Mouse (Mus musculus): ENCODE data around the gene Upk2. TPM values are rescaled to one million over a fixed set of nuclear protein-coding genes. Genes with fewer than 3 reads are reported as not detected.
A peak's percentile ranks its signal among the peaks of the same experiment; 100 is the strongest.

Gene Upk2
- polyA plus RNA-seq, 1 experiment from 2014 or later: 2.5 TPM

DNA sequence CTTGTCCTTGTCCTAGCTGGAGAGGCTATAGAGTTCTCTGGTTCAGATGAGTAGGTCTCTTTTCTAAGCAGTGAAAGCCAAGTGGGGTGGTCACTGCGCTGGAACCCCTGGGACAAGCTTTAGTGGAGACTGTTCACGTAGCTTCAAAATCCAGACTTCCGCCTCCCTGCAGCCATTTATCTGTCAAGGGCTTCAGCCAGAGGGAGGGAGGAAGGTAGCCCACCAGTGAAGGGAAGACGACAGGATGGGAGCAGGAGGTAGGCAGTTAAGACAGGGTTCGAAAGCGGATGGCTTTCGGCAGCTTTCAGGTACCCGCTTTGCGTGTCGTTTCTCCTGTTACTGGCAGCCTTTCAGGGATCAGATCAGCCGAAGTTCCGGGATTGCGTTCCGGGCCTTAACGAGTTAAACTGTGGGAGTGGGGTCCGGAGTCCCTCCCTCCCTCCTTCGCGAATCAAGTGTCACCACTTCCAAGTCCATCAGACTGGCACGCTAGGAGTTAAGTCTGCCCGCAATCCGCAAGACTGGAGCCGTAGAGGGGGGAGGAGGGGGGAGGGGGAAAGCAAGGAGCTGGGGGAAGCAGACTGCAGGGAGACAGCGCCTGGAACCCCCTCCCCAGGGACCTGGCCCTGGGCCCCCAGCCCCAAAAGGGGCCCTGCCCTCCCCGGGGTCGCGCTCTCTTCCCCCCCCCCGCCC, 23.6 kb upstream of the Upk2 start:
- H3K4me1 ChIP-seq: peaks cover 32% of the 10 kb centered on the region
- peak overlapping the region; percentile 99 for H3K27ac ChIP-seq
- WGBS: 0% methylated on average over 25 of the region's 27 CpGs
- H3K4me2 ChIP-seq: peak overlapping the region; percentile 95
- peak; percentile 65 for ATAC-seq (replicated peaks; ENCODE audit: low FRiP score)
- no peaks in the 10 kb centered on the region for H3K36me3 ChIP-seq
- no peaks in the 10 kb centered on the region for H3K9me3 ChIP-seq (replicated peaks)
- peak overlapping the region; percentile 80 for H3K4me3 ChIP-seq (replicated peaks)
- no peaks in the 10 kb centered on the region for H3K27me3 ChIP-seq
- H3K9ac ChIP-seq: peak overlapping the region; percentile 87

GRCm38 (mm10) chr9:44477339-44478228, 22.8 kb upstream of the Upk2 start:
- Histone ChIP-seq H3K9ac (peak overlapping the region; percentile 87), H3K27ac (peak overlapping the region; percentile 99), H3K9me3 (replicated peaks) (no peaks in the 10 kb centered on the region), H3K4me1 (peaks cover 32% of the 10 kb centered on the region), H3K4me3 (replicated peaks) (peak overlapping the region; percentile 80), H3K36me3 (no peaks in the 10 kb centered on the region), H3K4me2 (peak overlapping the region; percentile 95), H3K27me3 (no peaks in the 10 kb centered on the region)
- ATAC-seq (replicated peaks; ENCODE audit: low FRiP score): no peak
- WGBS: 6% methylated on average over 24 of the region's 24 CpGs

- no peak overlapping the region for H3K4me2 ChIP-seq
- no peak for ATAC-seq (replicated peaks; ENCODE audit: low FRiP score)
- no peaks in the 10 kb centered on the region for H3K27me3 ChIP-seq
- H3K4me1 ChIP-seq: peaks cover 27% of the 10 kb centered on the region
- no peaks in the 10 kb centered on the region for H3K9me3 ChIP-seq (replicated peaks)
- H3K4me3 ChIP-seq (replicated peaks): no peak overlapping the region
- no peak overlapping the region for H3K27ac ChIP-seq
- no peak overlapping the region for H3K9ac ChIP-seq
- no peaks in the 10 kb centered on the region for H3K36me3 ChIP-seq
- WGBS: 92% methylated on average over 3 of the region's 3 CpGs
Measured at GRCm38 (mm10) chr9:44475936-44476335, 21.2 kb upstream of the Upk2 start.

DNA sequence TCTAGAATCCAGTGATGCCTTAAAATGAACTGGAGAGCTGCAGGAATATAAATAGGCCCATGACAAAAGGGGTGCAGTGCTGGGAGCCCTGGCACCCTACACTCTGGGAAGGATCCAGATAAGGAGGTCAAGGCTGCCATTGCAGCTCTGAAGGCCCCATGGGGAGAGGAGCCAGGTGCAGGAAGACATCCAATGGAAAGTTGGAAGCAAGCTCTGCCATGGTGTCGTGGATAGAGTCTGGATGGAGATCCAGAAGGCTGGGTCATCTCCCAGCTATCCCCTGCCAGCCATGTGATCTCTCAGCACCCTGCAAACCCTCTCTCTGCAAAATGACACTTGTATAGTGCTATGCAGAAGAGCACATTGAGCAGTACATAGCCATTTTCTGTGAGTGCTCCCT, 19.6 kb upstream of the Upk2 start:
- Histone ChIP-seq H3K4me1 (peaks cover 14% of the 10 kb centered on the region), H3K27ac (no peak overlapping the region), H3K36me3 (no peaks in the 10 kb centered on the region), H3K9me3 (replicated peaks) (no peaks in the 10 kb centered on the region), H3K27me3 (no peaks in the 10 kb centered on the region), H3K4me3 (replicated peaks) (no peak overlapping the region), H3K4me2 (no peak overlapping the region), H3K9ac (0 out of 2 replicates have a peak overlapping the region, but pooled peaks have one; percentile 4)
- 30% methylated on average over 1 of the region's 1 CpGs for WGBS
- no peak for ATAC-seq (replicated peaks; ENCODE audit: low FRiP score)

GRCm38 (mm10) chr9:44473184-44473583, 18.4 kb upstream of the Upk2 start:
- WGBS: 70% methylated on average over 3 of the region's 3 CpGs
- H3K27me3 ChIP-seq: no peaks in the 10 kb centered on the region
- peaks cover 11% of the 10 kb centered on the region for H3K4me1 ChIP-seq
- no peak for ATAC-seq (replicated peaks; ENCODE audit: low FRiP score)
- H3K4me3 ChIP-seq (replicated peaks): no peak overlapping the region
- no peak overlapping the region for H3K9ac ChIP-seq
- no peak overlapping the region for H3K27ac ChIP-seq
- H3K36me3 ChIP-seq: no peaks in the 10 kb centered on the region
- H3K9me3 ChIP-seq (replicated peaks): no peaks in the 10 kb centered on the region
- H3K4me2 ChIP-seq: no peak overlapping the region

DNA sequence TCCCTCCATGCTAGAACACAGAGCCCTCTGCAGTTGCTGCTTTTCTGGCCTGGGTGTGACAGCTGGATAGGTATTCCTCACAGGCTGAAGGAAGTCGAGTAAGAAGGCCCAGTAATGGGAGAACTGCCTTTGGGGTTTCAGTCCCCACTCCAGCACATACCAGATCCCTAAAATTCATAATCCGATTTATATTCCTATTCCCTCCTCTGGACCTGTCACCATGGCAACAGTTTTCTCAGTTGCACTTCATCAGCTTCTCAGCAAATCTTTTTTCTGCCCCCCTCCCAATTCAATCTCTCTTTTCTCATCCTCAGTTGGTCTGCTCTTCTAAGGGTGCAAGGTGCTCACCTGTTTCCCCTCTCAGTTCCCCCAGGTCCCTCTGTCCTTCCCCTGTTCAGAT, 14.0 kb upstream of the Upk2 start:
- no peaks in the 10 kb centered on the region for H3K36me3 ChIP-seq
- H3K9ac ChIP-seq: no peak overlapping the region
- no peak overlapping the region for H3K27ac ChIP-seq
- 67% methylated on average over 2 of the region's 2 CpGs for WGBS
- no peaks in the 10 kb centered on the region for H3K4me1 ChIP-seq
- ATAC-seq (replicated peaks; ENCODE audit: low FRiP score): no peak
- H3K27me3 ChIP-seq: no peaks in the 10 kb centered on the region
- H3K4me3 ChIP-seq (replicated peaks): no peak overlapping the region
- no peaks in the 10 kb centered on the region for H3K9me3 ChIP-seq (replicated peaks)
- no peak overlapping the region for H3K4me2 ChIP-seq

- Histone ChIP-seq H3K9me3 (replicated peaks) (no peaks in the 10 kb centered on the region), H3K4me3 (replicated peaks) (no peak overlapping the region), H3K27ac (no peak overlapping the region), H3K36me3 (no peaks in the 10 kb centered on the region), H3K9ac (no peak overlapping the region), H3K4me1 (no peaks in the 10 kb centered on the region), H3K27me3 (no peaks in the 10 kb centered on the region), H3K4me2 (no peak overlapping the region)
- 50% methylated on average over 7 of the region's 7 CpGs for WGBS
- no peak for ATAC-seq (replicated peaks; ENCODE audit: low FRiP score)
Measured at GRCm38 (mm10) chr9:44468224-44468623, 13.4 kb upstream of the Upk2 start.

DNA sequence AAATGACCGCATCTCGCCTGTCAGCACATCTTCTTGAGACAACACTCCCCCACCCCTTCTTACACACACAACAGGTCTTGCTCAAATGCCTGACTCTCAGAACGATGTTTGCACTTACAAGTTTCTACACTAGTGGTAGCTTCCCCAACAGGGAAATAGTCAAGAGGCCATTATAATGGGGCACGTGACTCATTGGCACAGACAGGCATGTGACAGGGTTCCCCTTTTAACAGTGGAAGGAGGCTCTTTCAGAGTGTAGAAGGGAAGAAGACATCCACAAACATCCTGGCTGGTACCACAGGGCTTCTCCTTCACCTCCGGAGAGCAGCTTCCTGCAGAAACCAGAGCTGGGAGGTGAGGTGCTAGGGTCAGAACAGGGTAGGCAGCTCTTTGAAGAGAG, 7.2 kb upstream of the Upk2 start:
- no peak for ATAC-seq (replicated peaks; ENCODE audit: low FRiP score)
- Histone ChIP-seq H3K4me2 (no peak overlapping the region), H3K9ac (no peak overlapping the region), H3K36me3 (no peaks in the 10 kb centered on the region), H3K27me3 (peaks cover 11% of the 10 kb centered on the region; the same call in 1 of the 2 replicates), H3K9me3 (replicated peaks) (no peaks in the 10 kb centered on the region), H3K27ac (no peak overlapping the region), H3K4me3 (replicated peaks) (no peak overlapping the region), H3K4me1 (no peaks in the 10 kb centered on the region)
- WGBS: 79% methylated on average over 5 of the region's 5 CpGs

DNA sequence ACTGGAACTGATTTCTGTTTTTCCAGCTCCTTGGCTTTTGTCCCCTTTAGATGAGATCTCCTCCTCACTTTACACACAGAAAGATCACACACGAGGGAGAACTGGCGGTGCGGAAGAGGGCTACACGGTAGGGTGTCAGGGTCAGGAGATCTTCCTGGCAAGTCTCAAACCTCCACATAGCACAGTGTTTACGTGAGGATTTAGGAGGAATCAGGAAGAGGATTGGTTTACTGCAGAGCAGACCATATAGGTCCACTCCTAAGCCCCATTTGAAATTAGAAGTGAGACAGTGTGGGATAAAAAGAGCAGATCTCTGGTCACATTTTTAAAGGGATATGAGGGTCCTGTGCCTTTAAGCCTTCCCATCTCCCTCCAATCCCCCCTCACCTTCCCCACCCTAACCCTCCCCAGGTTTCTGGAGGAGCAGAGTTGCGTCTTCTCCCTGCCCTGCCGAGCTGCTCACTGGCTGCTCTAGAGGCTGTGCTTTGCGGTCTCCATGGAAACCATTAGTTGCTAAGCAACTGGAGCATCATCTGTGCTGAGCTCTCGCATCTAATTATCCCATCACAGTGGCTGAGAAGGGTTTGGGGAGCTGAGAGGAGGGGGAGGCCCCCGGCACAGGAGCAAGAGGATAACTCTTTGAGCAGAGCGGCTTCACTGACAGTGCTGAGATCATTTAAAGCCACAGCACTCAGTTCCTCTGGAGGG, 2.4 kb upstream of the Upk2 start:
- Histone ChIP-seq H3K4me3 (replicated peaks) (no peak overlapping the region), H3K9me3 (replicated peaks) (no peaks in the 10 kb centered on the region), H3K27ac (no peak overlapping the region), H3K4me1 (peaks cover 14% of the 10 kb centered on the region), H3K4me2 (no peak overlapping the region), H3K9ac (no peak overlapping the region), H3K36me3 (no peaks in the 10 kb centered on the region), H3K27me3 (peaks cover 38% of the 10 kb centered on the region)
- 2% methylated on average over 11 of the region's 11 CpGs for WGBS
- ATAC-seq (replicated peaks; ENCODE audit: low FRiP score): 0 out of 2 replicates have a peak, but pooled peaks have one; percentile 12

DNA sequence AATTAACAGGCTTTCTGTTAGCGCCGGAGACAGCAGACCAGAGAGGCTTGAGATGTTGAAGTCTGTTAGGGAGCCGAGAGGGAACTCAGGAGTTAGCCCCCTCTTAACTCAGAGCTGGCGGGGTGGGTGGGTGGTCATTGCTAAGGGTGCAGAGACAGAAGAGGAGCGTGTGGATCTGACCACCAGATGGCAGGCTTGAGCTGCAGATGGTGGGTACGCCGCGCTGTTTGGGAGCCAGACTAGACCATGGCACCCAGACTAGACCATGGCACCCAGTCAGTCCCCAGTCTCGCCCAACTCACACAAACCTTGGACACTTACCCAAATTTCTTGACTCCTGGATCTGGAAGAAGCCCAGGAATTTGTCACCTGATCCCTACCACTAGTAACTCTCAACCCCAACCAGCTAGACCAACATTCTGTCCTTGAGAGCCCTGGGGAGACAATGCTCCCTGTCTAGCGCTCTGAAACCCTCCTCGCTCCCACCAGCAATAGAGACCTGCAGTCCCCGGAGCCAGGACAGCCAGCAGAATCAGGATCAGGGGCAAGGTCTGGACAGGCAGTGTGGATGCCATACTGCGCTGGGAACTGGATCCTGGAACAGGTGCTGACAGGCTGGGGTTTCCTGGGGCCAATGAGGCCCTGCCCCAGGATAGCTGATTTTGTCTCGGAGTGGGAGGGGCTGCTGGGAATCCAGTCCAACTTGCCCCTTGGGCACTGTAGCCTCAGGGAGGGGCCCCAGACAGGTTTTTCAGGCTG, 465 bp downstream of the Upk2 start:
- H3K27me3 ChIP-seq: peaks cover 38% of the 10 kb centered on the region
- H3K9me3 ChIP-seq (replicated peaks): no peaks in the 10 kb centered on the region
- no peaks in the 10 kb centered on the region for H3K36me3 ChIP-seq
- peak; percentile 82 for ATAC-seq (replicated peaks; ENCODE audit: low FRiP score)
- peaks cover 14% of the 10 kb centered on the region for H3K4me1 ChIP-seq
- 10% methylated on average over 14 of the region's 14 CpGs for WGBS
- H3K4me2 ChIP-seq: peak overlapping the region; percentile 40
- H3K27ac ChIP-seq: no peak overlapping the region
- H3K4me3 ChIP-seq (replicated peaks): 0 out of 2 replicates have a peak overlapping the region, but pooled peaks have one; percentile 7
- H3K9ac ChIP-seq: no peak overlapping the region

- no peak for ATAC-seq (replicated peaks; ENCODE audit: low FRiP score)
- no peaks in the 10 kb centered on the region for H3K36me3 ChIP-seq
- H3K4me1 ChIP-seq: peaks cover 14% of the 10 kb centered on the region
- H3K9ac ChIP-seq: no peak overlapping the region
- peaks cover 22% of the 10 kb centered on the region for H3K27me3 ChIP-seq
- no peak overlapping the region for H3K4me2 ChIP-seq
- no peak overlapping the region for H3K27ac ChIP-seq
- no peak overlapping the region for H3K4me3 ChIP-seq (replicated peaks)
- no peaks in the 10 kb centered on the region for H3K9me3 ChIP-seq (replicated peaks)
Measured at GRCm38 (mm10) chr9:44450387-44450786, 4.4 kb downstream of the Upk2 start.
